Mouse (Mus musculus): ENCODE results near the gene Trip10. TPM values are rescaled to one million over a fixed set of nuclear protein-coding genes. Genes with fewer than 3 reads are reported as not detected.

Gene Trip10
- total RNA-seq, 2 experiments from 2014 or later, result 6.6 to 8.0 TPM

DNA sequence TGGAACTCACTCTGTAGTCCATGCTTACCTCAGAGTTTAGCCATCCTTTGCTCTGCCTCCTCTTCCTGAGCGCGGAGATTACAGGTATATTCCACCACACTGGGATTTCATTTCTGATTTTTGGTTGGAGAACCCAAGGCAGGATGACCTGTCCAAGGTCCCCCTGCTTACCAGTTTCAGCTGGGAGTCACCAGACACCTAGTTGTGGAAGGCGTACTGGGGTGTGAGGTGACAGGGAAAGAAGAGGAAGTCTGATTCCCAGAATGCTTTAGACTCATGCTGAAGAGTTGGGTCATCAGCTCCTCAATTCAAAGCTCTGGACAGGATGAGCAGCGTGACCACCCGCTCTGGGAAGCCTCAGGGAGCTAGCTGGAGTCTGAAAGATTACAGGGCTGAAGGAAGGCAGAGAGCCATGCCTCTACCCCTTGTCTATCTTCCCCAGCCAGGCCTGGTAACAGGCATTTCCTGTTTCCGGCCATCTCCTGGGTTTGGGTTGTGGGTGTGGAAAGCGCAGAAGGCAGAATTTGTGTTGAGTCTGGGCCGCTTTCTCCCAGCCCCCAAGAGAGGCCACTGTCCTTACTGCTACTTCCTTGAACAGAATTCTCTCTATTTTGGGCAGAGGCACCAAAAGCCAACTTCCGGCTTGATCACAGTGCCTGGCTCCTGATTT lies 40.9 kb downstream of the Trip10 start:
- DNase-seq (ENCODE audit: low spot score in 2 of 2), result no peak

DNA sequence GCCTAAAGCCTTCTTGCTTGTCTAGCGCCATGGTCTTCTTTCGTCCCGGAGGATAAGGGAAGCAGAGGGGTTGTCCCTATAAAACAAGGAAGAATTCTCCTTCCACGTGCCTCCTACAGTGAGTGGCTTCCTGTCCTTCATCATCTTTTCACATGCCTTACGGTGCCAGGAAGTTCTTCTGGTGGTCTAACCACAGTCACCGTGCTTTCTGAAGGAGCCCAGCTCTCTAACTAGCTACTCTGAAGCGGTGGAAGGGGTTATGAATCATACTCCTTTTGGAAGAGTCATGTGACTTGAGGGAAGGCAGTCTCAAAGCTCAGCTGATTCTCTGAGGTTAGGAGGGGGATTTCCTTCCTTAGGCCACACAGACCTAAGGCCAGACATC lies 41.4 kb downstream of the Trip10 start:
- no peak for DNase-seq (ENCODE audit: low spot score in 2 of 2)

DNA sequence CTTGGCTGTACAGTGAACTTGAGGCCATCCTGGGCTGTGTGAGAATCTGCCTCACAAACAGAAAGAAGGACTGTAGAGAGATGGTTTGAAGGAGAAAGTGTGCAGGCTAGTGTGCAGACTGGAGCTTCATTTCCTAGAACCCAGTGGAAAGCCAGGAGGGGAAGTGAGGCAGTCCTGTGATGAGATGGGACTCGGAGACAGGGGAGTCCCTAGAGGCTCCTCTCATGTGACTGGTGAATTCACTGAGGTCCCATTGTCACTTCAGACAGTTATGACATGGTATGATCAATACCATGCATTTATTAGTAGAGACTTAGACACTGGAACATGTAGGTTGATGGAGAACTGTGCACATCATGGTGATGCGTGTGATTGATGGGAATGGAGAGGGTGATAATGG lies 43.0 kb downstream of the Trip10 start:
- DNase-seq (ENCODE audit: low spot score in 2 of 2), result no peak

DNA sequence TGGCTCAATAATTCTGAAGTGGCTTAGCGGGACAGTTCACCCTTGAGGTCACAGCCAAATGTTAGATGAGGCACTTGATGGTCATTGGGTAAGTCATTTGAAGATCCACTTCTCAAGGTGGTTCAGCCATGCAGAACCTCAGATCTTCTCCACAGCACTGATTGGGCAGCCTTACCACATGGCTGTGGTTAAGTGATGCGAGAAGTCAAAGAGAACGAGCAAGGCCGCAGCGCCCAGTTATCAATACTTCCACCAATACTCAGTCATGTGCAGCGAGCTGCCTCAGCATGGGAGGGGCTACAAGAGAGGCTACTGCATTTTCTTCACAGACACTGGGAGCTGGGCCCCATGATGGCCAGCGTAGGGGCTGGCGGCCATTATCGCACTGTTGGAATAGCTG lies 43.7 kb downstream of the Trip10 start:
- DNase-seq (ENCODE audit: low spot score in 2 of 2), result no peak

DNA sequence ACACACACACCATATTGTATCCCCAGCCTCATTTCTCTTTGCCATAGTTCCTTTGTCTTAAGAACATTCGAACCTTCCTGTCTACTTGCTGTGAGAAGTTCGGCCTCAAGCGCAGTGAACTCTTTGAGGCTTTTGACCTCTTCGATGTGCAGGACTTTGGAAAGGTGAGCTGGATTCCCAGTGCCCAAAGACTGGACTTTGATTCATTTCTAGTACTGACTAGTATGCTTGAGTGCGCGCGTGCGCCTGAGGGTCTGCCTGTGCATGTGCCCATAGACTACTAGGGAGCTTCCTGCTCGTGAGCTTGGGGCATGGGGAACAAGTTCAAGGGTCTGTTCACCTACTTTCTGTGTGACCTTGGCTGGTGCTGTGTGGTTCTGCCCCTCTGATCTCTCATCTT lies 46.7 kb downstream of the Trip10 start:
- no peak for DNase-seq (ENCODE audit: low spot score in 2 of 2)

DNA sequence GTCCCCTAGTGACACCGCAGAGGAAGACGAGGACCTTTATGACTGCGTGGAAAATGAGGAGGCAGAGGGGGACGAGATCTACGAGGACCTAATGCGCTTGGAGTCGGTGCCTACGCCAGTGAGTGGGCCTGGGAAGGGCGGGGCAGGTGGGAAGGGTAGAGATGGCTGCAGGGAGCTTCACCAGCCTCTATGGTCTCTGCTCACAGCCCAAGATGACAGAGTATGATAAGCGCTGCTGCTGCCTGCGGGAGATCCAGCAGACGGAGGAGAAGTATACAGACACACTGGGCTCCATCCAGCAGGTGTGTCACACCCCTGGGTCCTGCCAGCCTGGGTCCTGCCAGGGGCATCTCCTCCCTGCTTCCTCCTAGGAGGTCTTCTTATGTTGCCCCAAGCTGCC lies 47.8 kb downstream of the Trip10 start:
- DNase-seq (ENCODE audit: low spot score in 2 of 2), result no peak

DNA sequence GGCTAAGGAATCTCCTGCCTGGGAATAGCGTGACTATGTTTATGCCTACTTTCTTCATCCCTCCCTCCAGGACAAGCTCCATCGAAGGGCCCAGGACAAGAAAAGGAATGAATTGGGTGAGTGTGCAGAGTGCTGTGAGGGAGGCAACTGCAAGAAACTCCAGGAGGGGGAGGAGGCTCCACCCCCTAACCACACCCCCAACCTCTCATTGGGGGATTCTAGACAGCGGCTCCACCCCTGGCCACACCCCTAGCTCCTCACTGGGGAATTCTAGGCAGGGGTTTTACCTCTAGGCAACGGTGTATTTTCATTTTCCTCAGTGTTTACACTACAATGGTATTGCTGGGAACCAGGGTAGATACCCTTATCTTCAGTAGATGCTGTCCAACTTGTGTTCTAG lies 56.3 kb downstream of the Trip10 start:
- no peak for DNase-seq (ENCODE audit: low spot score in 2 of 2)

DNA sequence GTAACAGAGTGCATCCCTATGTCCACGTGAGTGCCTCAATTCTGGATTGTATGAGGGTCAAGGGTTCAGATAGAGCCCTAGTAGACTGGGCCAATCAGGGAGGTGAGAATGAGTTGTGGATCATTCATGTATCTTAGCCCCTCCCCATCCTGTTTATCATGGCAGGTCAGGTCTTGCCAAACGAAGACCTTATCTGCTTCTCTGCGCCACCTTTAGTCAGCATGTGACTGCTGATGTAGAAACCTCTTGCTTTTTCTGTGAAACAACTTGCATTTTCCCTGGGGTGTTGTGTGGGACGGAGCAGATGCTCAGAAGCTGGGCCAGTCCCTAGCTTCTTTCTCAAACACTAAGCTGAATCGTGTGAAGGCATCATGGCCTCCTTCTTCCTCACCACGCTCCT lies 57.8 kb downstream of the Trip10 start:
- no peak for DNase-seq (ENCODE audit: low spot score in 2 of 2)

DNA sequence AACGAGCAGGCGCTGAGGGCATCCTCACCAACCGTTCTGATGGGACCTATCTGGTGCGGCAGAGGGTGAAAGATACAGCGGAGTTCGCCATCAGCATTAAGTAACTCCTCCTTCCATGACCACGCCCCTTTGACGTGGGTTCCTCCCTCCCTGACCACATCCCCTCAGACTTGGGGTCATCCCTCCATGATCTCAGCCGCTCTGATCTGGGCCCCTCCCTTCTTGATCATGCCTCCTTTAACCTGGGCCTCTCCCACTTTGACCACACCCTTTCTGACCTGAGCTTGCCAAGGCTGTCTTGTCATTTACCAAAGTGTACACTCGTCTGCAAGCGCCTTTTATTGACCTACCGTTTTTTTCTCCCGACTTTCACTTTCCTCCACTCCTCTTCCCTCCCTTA lies 62.5 kb downstream of the Trip10 start:
- DNase-seq (ENCODE audit: low spot score in 2 of 2), result no peak

Small RNA genes lying within 50 kb of the gene (microRNA-seq; reads per million reads assigned to microRNA genes)
- gene Mir6978, result 0 reads per million in 2 experiments

Other genes with a start within 250 kb of the Trip10 start
- not detected for gene Pspn, start 249.4 kb upstream of the Trip10 start, total RNA-seq (2021)
- 10 to 100 TPM; 45.0 to 47.4 TPM for gene Gtf2f1, start 238.2 kb upstream of the Trip10 start, total RNA-seq (2021)
- under 1 TPM in 1 of 2 experiments, not detected in 1; 0.41 TPM for gene Gm17949, start 238.0 kb upstream of the Trip10 start, total RNA-seq (2021)
- gene Khsrp, start 217.9 kb upstream of the Trip10 start, total RNA-seq (2021), result 100 to 1,000 TPM; 105 to 116 TPM
- gene Slc25a41, start 207.8 kb upstream of the Trip10 start, total RNA-seq (2021), result not detected
- 1 to 10 TPM in 1 of 2 experiments, under 1 TPM in 1; 0.45 to 1.1 TPM for gene Crb3, start 190.3 kb upstream of the Trip10 start, total RNA-seq (2021)
- 100 to 1,000 TPM; 308 to 317 TPM for gene Slc25a23, start 189.6 kb upstream of the Trip10 start, total RNA-seq (2021)
- gene Dennd1c, start 170.9 kb upstream of the Trip10 start, total RNA-seq (2021), result 1 to 10 TPM; 1.2 to 1.9 TPM
- 100 to 1,000 TPM; 487 to 549 TPM for gene Tubb4a, start 161.7 kb upstream of the Trip10 start, total RNA-seq (2021)
- gene Tnfsf9, start 144.1 kb upstream of the Trip10 start, total RNA-seq (2021), result 1 to 10 TPM in 1 of 2 experiments, under 1 TPM in 1; 0.75 to 1.0 TPM
- gene Cd70, start 99.7 kb upstream of the Trip10 start, total RNA-seq (2021), result under 1 TPM in 1 of 2 experiments, not detected in 1; 0.42 TPM
- not detected for gene Tnfsf14, start 55.3 kb upstream of the Trip10 start, total RNA-seq (2021)
- gene C3, start 21.3 kb upstream of the Trip10 start, total RNA-seq (2021), result 1 to 10 TPM; 2.7 to 2.8 TPM
- gene Gpr108, start 1.0 kb upstream of the Trip10 start, total RNA-seq (2021), result 10 to 100 TPM; 15.0 to 16.3 TPM
- gene Vav1, start 29.6 kb downstream of the Trip10 start, total RNA-seq (2021), result 1 to 10 TPM; 4.4 to 4.6 TPM
- gene Adgre1, start 109.2 kb downstream of the Trip10 start, total RNA-seq (2021), result 1 to 10 TPM; 6.1 to 6.9 TPM